Mouse (Mus musculus) hindbrain, postnatal 0 days (tissue): ENCODE data around the gene Hist1h1e. TPM values are rescaled to one million over a fixed set of nuclear protein-coding genes. Genes with fewer than 3 reads are reported as not detected.

ENCODE experiments used
- ATAC-seq: fragments of 200-750 bp; cut with Nextera tagmentation; 2 replicates; pipeline ENCODE4 v1.8.0; 2017; ENCODE audit warnings: mild to moderate bottlenecking, moderate TSS enrichment, moderate library complexity
- DNase-seq: peaks from one replicate; pipeline ENCODE4 v3.0.0-alpha.2; 2015; ENCODE audit warnings: low spot score
- H3K27ac ChIP-seq: fragments of 300-500 bp; sonication (generic); 2 replicates; pipeline ENCODE4 v1.5.1; 2014; ENCODE audit warnings: mild to moderate bottlenecking
- H3K27me3 ChIP-seq: fragments of 300-500 bp; sonication (generic); 2 replicates; pipeline ENCODE4 v1.6.1; 2014; ENCODE audit warnings: low read length, mixed read lengths; ENCODE audit not compliant: insufficient read depth
- H3K36me3 ChIP-seq: fragments of 300-500 bp; sonication (generic); 2 replicates; pipeline ENCODE4 v1.6.1; 2014; ENCODE audit warnings: low read length, mixed read lengths; ENCODE audit not compliant: insufficient read depth
- H3K4me1 ChIP-seq: fragments of 300-500 bp; sonication (generic); 2 replicates; pipeline ENCODE4 v1.6.1; 2014; ENCODE audit warnings: antibody characterized with exemption, low read length, mixed read lengths; ENCODE audit not compliant: insufficient read depth
- H3K4me2 ChIP-seq: fragments of 300-500 bp; sonication (generic); 2 replicates; pipeline ENCODE4 v1.6.1; 2014; ENCODE audit warnings: low read depth, mild to moderate bottlenecking, low read length, moderate library complexity, mixed read lengths
- H3K4me3 ChIP-seq: fragments of 300-500 bp; sonication (generic); 2 replicates; pipeline ENCODE4 v1.5.1; 2014; ENCODE audit warnings: low read length
- H3K9ac ChIP-seq: fragments of 300-500 bp; sonication (generic); replicated peaks from 2 replicates; pipeline ENCODE4 v1.6.1; 2014; ENCODE audit warnings: mild to moderate bottlenecking, low read length, moderate library complexity, mixed read lengths
- H3K9me3 ChIP-seq: fragments of 300-500 bp; sonication (generic); 2 replicates; pipeline ENCODE4 v1.6.1; 2016; ENCODE audit warnings: low read length, mixed read lengths
- CTCF ChIP-seq: IDR thresholded peaks from 2 replicates; pipeline ENCODE4 v1.5.1; 2016; ENCODE audit warnings: antibody characterized with exemption, control low read depth, low read depth
- WGBS: fragments of 180-500 bp; shearing (Covaris S2); extraction: QIAGEN DNeasy Blood & Tissue Kit; methylation state at CpG from one replicate; pipeline ENCODE4 v1.1.7; 2014; 5-methylcytosine and 5-hydroxymethylcytosine counted together
- polyA plus RNA-seq: library from polyadenylated mRNA; unstranded; fragments of >200 nt; fragmentation: Nextera tagmentation; extraction: Ambion mirVana; gene quantifications from 2 replicates; pipeline ENCODE4 v1.2.1, GENCODE M21; 2015
- total RNA-seq: library from RNA; depleted of rRNA; stranded (reverse); fragments of >200 nt; gene quantifications from 2 replicates; pipeline ENCODE4 v1.2.3, GENCODE M21; 2014

Gene Hist1h1e
- total and polyA plus RNA-seq, 2 experiments from 2014 or later, result 20.1 to 281 TPM

GRCm38 (mm10) chr13:23620733-23621531, 1.4 kb downstream of the Hist1h1e start, which contains the start of gene Hist1h2be:
TSS of gene Hist1h2be (minus strand) at chr13:23621124.
- peak; percentile 88 for ATAC-seq
- Histone ChIP-seq H3K9me3 (no peaks in the 10 kb centered on the region), H3K36me3 (no peaks in the 10 kb centered on the region), H3K4me1 (peaks cover 3% of the 10 kb centered on the region; the same call in 1 of the 2 replicates), H3K27ac (peak within 1 kb of the TSS; percentile 95), H3K27me3 (no peaks in the 10 kb centered on the region), H3K9ac (peak within 1 kb of the TSS; percentile 72), H3K4me3 (peak within 1 kb of the TSS; percentile 59), H3K4me2 (peak within 1 kb of the TSS; percentile 92)
- peak; percentile 94 for DNase-seq
- WGBS, result under 1% methylated on average over 27 of the region's 27 CpGs
- TF ChIP-seq CTCF, result no peak

- H3K9me3 ChIP-seq, result no peaks in the 10 kb centered on the region
- H3K4me2 ChIP-seq, result peak overlapping the region; percentile 92
- WGBS, result 47% methylated on average over 12 of the region's 12 CpGs
- H3K36me3 ChIP-seq, result no peaks in the 10 kb centered on the region
- peak overlapping the region; percentile 72 for H3K9ac ChIP-seq
- H3K27ac ChIP-seq, result peak overlapping the region; percentile 95
- H3K4me3 ChIP-seq, result peak overlapping the region; percentile 59
- DNase-seq (no peak), ATAC-seq (no peak)
- peaks cover 3% of the 10 kb centered on the region; the same call in 1 of the 2 replicates for H3K4me1 ChIP-seq
- no peak for TF ChIP-seq CTCF
- no peaks in the 10 kb centered on the region for H3K27me3 ChIP-seq
These were observed 2.2 kb downstream of the Hist1h1e start for GRCm38 (mm10) chr13:23620056-23620732.

GRCm38 (mm10) chr13:23611638-23612037, 10.7 kb downstream of the Hist1h1e start:
- WGBS, result 87% methylated on average over 3 of the region's 3 CpGs
- Histone ChIP-seq H3K4me3 (no peak overlapping the region), H3K27me3 (no peaks in the 10 kb centered on the region), H3K9me3 (no peaks in the 10 kb centered on the region), H3K36me3 (no peaks in the 10 kb centered on the region), H3K27ac (no peak overlapping the region), H3K9ac (no peak overlapping the region), H3K4me2 (no peak overlapping the region), H3K4me1 (no peaks in the 10 kb centered on the region)
- ATAC-seq, result no peak
- no peak for DNase-seq
- TF ChIP-seq CTCF, result no peak

GRCm38 (mm10) chr13:23610393-23610792, 12.0 kb downstream of the Hist1h1e start:
- H3K4me2 ChIP-seq, result no peak overlapping the region
- no peaks in the 10 kb centered on the region for H3K9me3 ChIP-seq
- no peaks in the 10 kb centered on the region for H3K36me3 ChIP-seq
- WGBS, result 70% methylated on average over 2 of the region's 2 CpGs
- no peak overlapping the region for H3K4me3 ChIP-seq
- TF ChIP-seq CTCF, result no peak
- H3K9ac ChIP-seq, result no peak overlapping the region
- ATAC-seq (no peak), DNase-seq (no peak)
- no peaks in the 10 kb centered on the region for H3K27me3 ChIP-seq
- H3K27ac ChIP-seq, result no peak overlapping the region
- no peaks in the 10 kb centered on the region for H3K4me1 ChIP-seq

- TF ChIP-seq CTCF, result no peak
- Histone ChIP-seq H3K4me2 (no peak overlapping the region), H3K4me1 (no peaks in the 10 kb centered on the region), H3K36me3 (no peaks in the 10 kb centered on the region), H3K9ac (no peak overlapping the region), H3K4me3 (no peak overlapping the region), H3K27me3 (no peaks in the 10 kb centered on the region), H3K27ac (no peak overlapping the region), H3K9me3 (no peaks in the 10 kb centered on the region)
- ATAC-seq, result no peak
- DNase-seq, result no peak
These were observed 12.5 kb downstream of the Hist1h1e start for GRCm38 (mm10) chr13:23609844-23610243.

- Histone ChIP-seq H3K4me2 (no peak overlapping the region), H3K4me1 (no peaks in the 10 kb centered on the region), H3K4me3 (no peak overlapping the region), H3K27ac (no peak overlapping the region), H3K27me3 (no peaks in the 10 kb centered on the region), H3K9me3 (no peaks in the 10 kb centered on the region), H3K9ac (no peak overlapping the region), H3K36me3 (no peaks in the 10 kb centered on the region)
- 98% methylated on average over 4 of the region's 4 CpGs for WGBS
- ATAC-seq, result no peak
- DNase-seq, result no peak
- TF ChIP-seq CTCF, result no peak
These were observed 13.1 kb downstream of the Hist1h1e start for GRCm38 (mm10) chr13:23609209-23609608.
